Mouse (Mus musculus) spleen, postnatal 4 days (tissue): ENCODE results near the gene Ppp6r2.

Experiments
- DNase-seq, 2 experiments: peaks; one replicate each; pipeline ENCODE4 v3.0.0; 2022; ENCODE audit warnings: low spot score in 2 of 2

The Ppp6r2 gene

GRCm38 (mm10) chr15:89309962-89310498 is 98.7 kb downstream of the Ppp6r2 start:
- peak; percentile 38 to 74 for DNase-seq

- peak in 1 of 2 experiments; percentile 14 for DNase-seq
Measured at GRCm38 (mm10) chr15:89313359-89313758, 102.0 kb downstream of the Ppp6r2 start.

DNA sequence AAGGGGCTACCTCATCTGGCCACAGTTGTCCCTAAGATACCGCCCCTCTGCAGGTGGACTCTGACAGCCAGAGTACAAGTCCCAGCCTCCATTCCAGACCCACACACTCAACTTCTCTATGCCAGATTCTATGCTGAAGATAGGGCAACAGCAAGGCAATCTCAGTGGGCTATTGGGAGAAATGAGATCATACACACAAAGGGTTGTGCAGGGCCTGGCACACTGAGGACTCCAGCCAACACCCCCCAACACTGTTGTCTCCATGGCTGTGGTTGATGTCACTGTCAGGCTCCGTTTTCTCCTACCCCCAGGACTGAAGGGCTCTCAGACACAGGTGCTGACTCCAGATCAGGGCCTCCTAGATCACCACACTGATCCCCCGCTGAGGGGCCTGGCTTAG is 102.8 kb downstream of the Ppp6r2 start:
- DNase-seq = no peak

GRCm38 (mm10) chr15:89314511-89315189 is 103.3 kb downstream of the Ppp6r2 start:
- peak in 1 of 2 experiments; percentile 33 for DNase-seq

- peak; percentile 97 to 98 for DNase-seq
Measured at GRCm38 (mm10) chr15:89315190-89315731, 103.9 kb downstream of the Ppp6r2 start, which contains the start of gene Sbf1. TSS of gene Sbf1 (minus strand) at chr15:89315311.

DNA sequence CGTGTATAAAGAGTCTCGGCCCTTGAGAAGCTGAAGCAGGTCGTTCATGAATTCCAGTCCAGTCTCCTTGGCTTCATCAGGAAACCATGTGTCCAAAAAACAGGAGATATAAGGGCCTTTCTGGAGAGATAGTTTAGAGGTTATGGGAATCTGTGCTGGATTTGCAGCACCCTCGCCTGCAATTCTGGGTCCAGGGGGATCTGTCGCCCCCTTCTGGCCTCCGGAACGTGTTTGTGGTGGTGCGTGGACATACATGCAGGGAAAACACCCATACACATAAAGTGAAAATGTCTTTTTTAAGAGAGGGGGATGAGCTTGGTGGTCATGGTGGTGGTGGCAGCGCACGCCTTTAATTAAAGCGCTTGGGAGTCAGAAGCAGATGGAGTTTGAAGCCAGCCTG is 104.8 kb downstream of the Ppp6r2 start:
- peak; percentile 43 to 76 for DNase-seq

DNA sequence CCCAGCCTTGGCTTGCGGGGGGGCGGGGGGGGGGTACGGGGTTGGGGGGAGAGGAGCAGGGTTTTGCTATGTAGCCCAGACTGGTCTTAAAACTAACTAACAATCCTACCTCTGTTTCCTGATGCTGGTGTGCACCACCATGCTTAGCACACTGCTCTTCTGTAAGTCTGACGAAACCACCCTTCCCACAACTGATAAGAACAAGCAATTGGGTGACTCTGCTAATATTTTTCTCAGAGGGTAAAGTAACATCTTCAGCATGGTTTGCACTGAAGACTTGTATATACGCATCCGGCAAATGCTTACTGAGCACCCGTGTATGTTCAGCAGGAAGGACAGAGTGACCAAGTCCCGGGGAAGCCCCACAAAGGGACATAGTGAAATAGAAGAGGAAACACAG is 109.9 kb downstream of the Ppp6r2 start:
- no peak for DNase-seq

- DNase-seq = no peak
Measured at GRCm38 (mm10) chr15:89322670-89323522, 111.5 kb downstream of the Ppp6r2 start, which contains the start of gene Adm2. TSS of gene Adm2 (plus strand) at chr15:89322720.

- no peak for DNase-seq
Measured at GRCm38 (mm10) chr15:89323656-89324055, 112.3 kb downstream of the Ppp6r2 start.

GRCm38 (mm10) chr15:89326441-89326840 is 115.1 kb downstream of the Ppp6r2 start:
- no peak for DNase-seq

GRCm38 (mm10) chr15:89334271-89334670 is 122.9 kb downstream of the Ppp6r2 start, which contains the start of gene Miox:
TSS of gene Miox (plus strand) at chr15:89334398.
- DNase-seq = no peak

DNA sequence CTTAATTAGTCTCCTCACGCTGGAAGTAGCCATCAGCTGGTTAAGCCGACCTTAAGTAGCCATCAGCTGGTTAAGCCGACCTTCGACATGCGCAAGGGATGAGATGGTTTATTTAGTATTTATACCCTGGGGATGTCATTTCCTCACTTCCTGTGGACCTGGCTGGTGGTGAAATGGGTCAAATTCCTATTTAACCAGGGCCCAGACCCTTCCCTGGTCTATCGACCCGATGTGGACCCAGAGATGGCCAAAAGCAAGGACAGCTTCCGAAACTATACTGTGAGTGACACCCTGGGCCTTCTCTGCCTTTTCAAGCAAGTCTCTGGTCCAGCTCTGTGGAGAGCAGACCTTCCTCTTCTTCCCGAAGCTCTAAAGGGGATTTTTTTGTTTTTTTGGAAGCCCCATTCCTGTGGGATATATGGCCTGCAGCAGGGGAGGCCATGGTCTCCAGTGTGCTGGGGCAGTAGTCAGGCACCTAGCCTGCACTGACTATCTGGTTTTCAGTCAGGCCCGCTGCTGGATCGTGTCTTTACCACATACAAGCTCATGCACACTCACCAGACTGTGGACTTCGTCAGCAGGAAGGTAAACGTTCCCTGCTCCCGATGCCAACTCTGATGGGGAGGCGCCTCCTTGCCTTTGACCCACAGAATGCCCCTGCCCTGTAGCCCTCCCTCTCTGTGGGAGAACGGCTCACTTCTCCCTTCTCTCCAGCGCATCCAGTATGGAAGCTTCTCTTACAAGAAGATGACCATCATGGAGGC is 123.6 kb downstream of the Ppp6r2 start:
- no peak for DNase-seq

- no peak for DNase-seq
Measured at GRCm38 (mm10) chr15:89336422-89336821, 125.1 kb downstream of the Ppp6r2 start.
